Mouse (Mus musculus) testis, adult 2 months (tissue): ENCODE results near the gene Heatr5b.

ENCODE experiments used
- CTCF ChIP-seq: fragments of 200-500 bp; IDR thresholded peaks from 2 replicates; pipeline ENCODE4 v1.5.1; 2012; ENCODE audit warnings: low read depth, mild to moderate bottlenecking, inconsistent platforms, low read length, moderate library complexity; ENCODE audit not compliant: control insufficient read depth, insufficient read depth, insufficient replicate concordance
- POLR2A ChIP-seq: fragments of 200-500 bp; IDR thresholded peaks from 2 replicates; pipeline ENCODE4 v1.6.1; 2012; ENCODE audit warnings: low read depth, mild to moderate bottlenecking, inconsistent platforms, low read length, moderate library complexity; ENCODE audit not compliant: control insufficient read depth

GRCm38 (mm10) chr17:78778765-78779164, 56.4 kb downstream of the Heatr5b start:
- TF ChIP-seq CTCF (no peak), POLR2A (no peak)
